Mouse (Mus musculus) embryonic facial prominence, embryonic 10.5 days (tissue): Measurements from ENCODE around the gene Lrig1. TPM values are rescaled to one million over a fixed set of nuclear protein-coding genes. Genes with fewer than 3 reads are reported as not detected.

ENCODE experiments used
- DNase-seq: peaks from one replicate; pipeline ENCODE4 v3.0.0-alpha.2; 2017; ENCODE audit warnings: low spot score
- H3K27ac ChIP-seq: fragments of 300-500 bp; sonication (generic); replicated peaks from 2 replicates; pipeline ENCODE4 v1.5.1; 2016; ENCODE audit warnings: mild to moderate bottlenecking
- H3K27me3 ChIP-seq: fragments of 300-500 bp; sonication (generic); replicated peaks from 2 replicates; pipeline ENCODE4 v1.6.1; 2016; ENCODE audit warnings: low read depth, mild to moderate bottlenecking; ENCODE audit not compliant: poor library complexity, severe bottlenecking
- H3K36me3 ChIP-seq: fragments of 300-500 bp; sonication (generic); replicated peaks from 2 replicates; pipeline ENCODE4 v1.6.1; 2016; ENCODE audit warnings: mild to moderate bottlenecking, moderate library complexity
- H3K4me1 ChIP-seq: fragments of 300-500 bp; sonication (generic); 2 replicates; pipeline ENCODE4 v1.6.1; 2016
- H3K4me3 ChIP-seq: fragments of 300-500 bp; sonication (generic); 2 replicates; pipeline ENCODE4 v1.5.1; 2016; ENCODE audit warnings: mild to moderate bottlenecking, moderate library complexity
- H3K9me3 ChIP-seq: fragments of 300-500 bp; sonication (generic); 2 replicates; pipeline ENCODE4 v1.6.1; 2016; ENCODE audit warnings: mild to moderate bottlenecking
- WGBS: fragments of 180-500 bp; shearing (Covaris S2); methylation state at CpG from one replicate; pipeline ENCODE4 v1.1.7; 2016; 5-methylcytosine and 5-hydroxymethylcytosine counted together
- polyA plus RNA-seq: library from polyadenylated mRNA; unstranded; fragments of >200 nt; fragmentation: Nextera tagmentation; extraction: Ambion mirVana; gene quantifications from 2 replicates; pipeline ENCODE4 v1.2.1, GENCODE M21; 2016

The Lrig1 gene
- polyA plus RNA-seq, 1 experiment from 2014 or later = 11.8 TPM

- Histone ChIP-seq H3K9me3 (no peaks in the 10 kb centered on the region), H3K27me3 (peaks cover 26% of the 10 kb centered on the region), H3K4me3 (peak overlapping the region; percentile 94; the same call in 1 of the 2 replicates), H3K4me1 (peaks cover 95% of the 10 kb centered on the region), H3K27ac (no peak overlapping the region), H3K36me3 (no peaks in the 10 kb centered on the region)
- 61% methylated on average over 10 of the region's 10 CpGs for WGBS
- DNase-seq = no peak
Measured at GRCm38 (mm10) chr6:94696182-94697080, 3.5 kb downstream of the Lrig1 start.

GRCm38 (mm10) chr6:94695121-94695930 lies 4.6 kb downstream of the Lrig1 start:
- WGBS = 51% methylated on average over 9 of the region's 9 CpGs
- H3K4me3 ChIP-seq = peak overlapping the region; percentile 19; the same call in 1 of the 2 replicates
- no peaks in the 10 kb centered on the region for H3K9me3 ChIP-seq
- H3K27ac ChIP-seq = no peak overlapping the region
- H3K4me1 ChIP-seq = peaks cover 97% of the 10 kb centered on the region
- H3K36me3 ChIP-seq = no peaks in the 10 kb centered on the region
- DNase-seq = no peak
- H3K27me3 ChIP-seq = peaks cover 25% of the 10 kb centered on the region

GRCm38 (mm10) chr6:94694481-94694880 lies 5.5 kb downstream of the Lrig1 start:
- no peak overlapping the region for H3K27ac ChIP-seq
- H3K4me3 ChIP-seq = no peak overlapping the region
- H3K36me3 ChIP-seq = no peaks in the 10 kb centered on the region
- H3K27me3 ChIP-seq = peaks cover 25% of the 10 kb centered on the region
- no peak for DNase-seq
- no peaks in the 10 kb centered on the region for H3K9me3 ChIP-seq
- peaks cover 100% of the 10 kb centered on the region for H3K4me1 ChIP-seq
- 10% methylated on average over 1 of the region's 1 CpGs for WGBS

- Histone ChIP-seq H3K4me3 (peak overlapping the region; percentile 29; the same call in 1 of the 2 replicates), H3K27ac (no peak overlapping the region), H3K4me1 (peaks cover 95% of the 10 kb centered on the region), H3K9me3 (no peaks in the 10 kb centered on the region), H3K27me3 (peaks cover 21% of the 10 kb centered on the region), H3K36me3 (no peaks in the 10 kb centered on the region)
- no peak for DNase-seq
- 46% methylated on average over 9 of the region's 9 CpGs for WGBS
Measured at GRCm38 (mm10) chr6:94693091-94693490, 6.9 kb downstream of the Lrig1 start.

- no peak for DNase-seq
- H3K9me3 ChIP-seq = no peaks in the 10 kb centered on the region
- WGBS = 28% methylated on average over 2 of the region's 2 CpGs
- peaks cover 17% of the 10 kb centered on the region for H3K27me3 ChIP-seq
- H3K4me3 ChIP-seq = 0 out of 2 replicates have a peak overlapping the region, but pooled peaks have one; percentile 29
- H3K4me1 ChIP-seq = peaks cover 87% of the 10 kb centered on the region
- no peaks in the 10 kb centered on the region for H3K36me3 ChIP-seq
- H3K27ac ChIP-seq = no peak overlapping the region
Measured at GRCm38 (mm10) chr6:94692003-94692402, 8.0 kb downstream of the Lrig1 start.

- Histone ChIP-seq H3K4me3 (no peak overlapping the region), H3K9me3 (no peaks in the 10 kb centered on the region), H3K36me3 (no peaks in the 10 kb centered on the region), H3K4me1 (peaks cover 84% of the 10 kb centered on the region), H3K27ac (no peak overlapping the region), H3K27me3 (peaks cover 11% of the 10 kb centered on the region; the same call in 1 of the 2 replicates)
- no peak for DNase-seq
- WGBS = 60% methylated on average over 7 of the region's 7 CpGs
Measured at GRCm38 (mm10) chr6:94690247-94690646, 9.7 kb downstream of the Lrig1 start.

GRCm38 (mm10) chr6:94688722-94689121 lies 11.2 kb downstream of the Lrig1 start:
- Histone ChIP-seq H3K4me1 (peaks cover 84% of the 10 kb centered on the region), H3K4me3 (no peak overlapping the region)
- DNase-seq = peak; percentile 29

GRCm38 (mm10) chr6:94686048-94686447 lies 13.9 kb downstream of the Lrig1 start:
- WGBS = 72% methylated on average over 6 of the region's 6 CpGs
- H3K36me3 ChIP-seq = peaks cover 3% of the 10 kb centered on the region; the same call in 1 of the 2 replicates

More at GRCm38 (mm10) chr6:94688722-94689121, 11.2 kb downstream of the Lrig1 start:
- peaks cover 15% of the 10 kb centered on the region; the same call in 1 of the 2 replicates for H3K27me3 ChIP-seq
- H3K9me3 ChIP-seq = no peaks in the 10 kb centered on the region
- 66% methylated on average over 4 of the region's 4 CpGs for WGBS
- peaks cover 3% of the 10 kb centered on the region; the same call in 1 of the 2 replicates for H3K36me3 ChIP-seq
- no peak overlapping the region for H3K27ac ChIP-seq

GRCm38 (mm10) chr6:94685611-94686010 lies 14.3 kb downstream of the Lrig1 start:
- H3K4me1 ChIP-seq = peaks cover 79% of the 10 kb centered on the region

More at GRCm38 (mm10) chr6:94686048-94686447, 13.9 kb downstream of the Lrig1 start:
- peaks cover 79% of the 10 kb centered on the region for H3K4me1 ChIP-seq
- H3K27me3 ChIP-seq = peaks cover 8% of the 10 kb centered on the region; the same call in 1 of the 2 replicates
- DNase-seq = no peak
- no peak overlapping the region for H3K4me3 ChIP-seq
- no peak overlapping the region for H3K27ac ChIP-seq
- no peaks in the 10 kb centered on the region for H3K9me3 ChIP-seq

GRCm38 (mm10) chr6:94684844-94685557 lies 15.0 kb downstream of the Lrig1 start:
- Histone ChIP-seq H3K27ac (no peak overlapping the region), H3K36me3 (peaks cover 3% of the 10 kb centered on the region; the same call in 1 of the 2 replicates), H3K4me1 (peaks cover 77% of the 10 kb centered on the region), H3K27me3 (peaks cover 8% of the 10 kb centered on the region; the same call in 1 of the 2 replicates), H3K4me3 (no peak overlapping the region), H3K9me3 (no peaks in the 10 kb centered on the region)
- DNase-seq = no peak
- 55% methylated on average over 13 of the region's 13 CpGs for WGBS

More at GRCm38 (mm10) chr6:94685611-94686010, 14.3 kb downstream of the Lrig1 start:
- H3K27me3 ChIP-seq = peaks cover 8% of the 10 kb centered on the region; the same call in 1 of the 2 replicates
- WGBS = 77% methylated on average over 6 of the region's 6 CpGs
- no peak overlapping the region for H3K4me3 ChIP-seq
- H3K9me3 ChIP-seq = no peaks in the 10 kb centered on the region
- no peak overlapping the region for H3K27ac ChIP-seq
- DNase-seq = no peak
- peaks cover 3% of the 10 kb centered on the region; the same call in 1 of the 2 replicates for H3K36me3 ChIP-seq

- WGBS = 85% methylated on average over 3 of the region's 3 CpGs
- DNase-seq = no peak
- Histone ChIP-seq H3K27ac (no peak overlapping the region), H3K9me3 (no peaks in the 10 kb centered on the region), H3K27me3 (peaks cover 8% of the 10 kb centered on the region; the same call in 1 of the 2 replicates), H3K4me3 (no peak overlapping the region), H3K4me1 (peaks cover 75% of the 10 kb centered on the region), H3K36me3 (peaks cover 3% of the 10 kb centered on the region; the same call in 1 of the 2 replicates)
Measured at GRCm38 (mm10) chr6:94683701-94684100, 16.3 kb downstream of the Lrig1 start.
